Mouse (Mus musculus): ENCODE measurements around the gene Lrp5.

Lrp5 gene

DNA sequence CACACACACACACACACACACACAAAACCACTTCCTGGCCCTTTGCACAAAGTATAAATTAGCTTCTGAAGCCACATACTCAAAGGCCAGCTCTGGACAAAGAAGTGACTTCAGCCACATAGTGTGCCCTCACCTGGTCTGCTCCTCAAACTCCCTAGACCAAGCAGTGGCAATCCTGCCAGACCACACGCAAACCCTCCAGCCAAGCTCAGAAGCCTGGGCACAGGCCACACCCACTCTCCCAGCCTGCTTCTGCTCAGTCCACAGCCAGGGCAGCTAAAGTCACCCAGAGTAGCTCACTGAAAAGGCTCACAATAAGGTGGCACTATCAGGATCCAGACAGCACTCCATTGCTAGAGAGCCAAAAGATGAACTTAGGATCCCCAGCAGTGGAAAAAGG is 30.2 kb downstream of the Lrp5 start:
- no peak for DNase-seq (ENCODE audit: low read depth)

DNA sequence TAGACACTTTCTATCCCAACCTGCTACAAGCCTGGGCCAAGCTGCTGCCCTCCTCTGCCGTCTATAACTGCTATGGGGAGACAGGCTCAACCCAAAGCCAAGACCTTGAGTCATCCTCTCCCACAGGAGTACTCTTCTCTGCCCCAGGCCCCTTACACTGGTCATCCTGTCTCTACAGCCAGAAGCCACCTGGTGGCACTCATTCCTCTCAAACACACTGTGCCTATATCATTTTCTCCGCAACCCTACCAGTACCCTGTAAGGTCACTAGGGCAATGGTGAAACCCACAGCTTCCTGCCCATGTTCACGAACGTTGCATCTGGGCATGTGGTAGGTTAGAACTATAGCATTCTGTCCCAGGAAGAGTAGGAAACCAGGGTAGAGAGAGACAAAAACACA is 31.4 kb downstream of the Lrp5 start:
- DNase-seq (ENCODE audit: low read depth), result peak; percentile 40

DNA sequence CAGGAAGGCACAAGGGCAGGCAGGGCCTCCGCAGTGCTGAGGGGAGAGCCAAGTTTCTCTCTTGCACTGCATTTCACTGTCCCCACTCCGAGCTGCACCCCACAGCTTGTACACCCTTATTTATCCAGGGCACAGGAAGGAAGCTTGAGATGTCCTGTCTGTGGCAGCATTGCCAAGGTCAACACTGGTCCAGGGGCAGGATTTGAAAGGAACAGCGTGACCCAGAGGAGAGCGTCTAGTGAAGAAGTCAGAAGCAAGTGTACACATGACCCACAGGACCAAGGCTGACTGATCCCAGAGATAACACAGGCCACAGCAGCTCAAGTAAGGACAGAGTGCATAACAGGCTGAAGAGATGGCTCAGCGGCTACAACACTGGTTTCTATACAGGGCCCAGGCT is 32.3 kb downstream of the Lrp5 start:
- no peak for DNase-seq (ENCODE audit: low read depth)

DNA sequence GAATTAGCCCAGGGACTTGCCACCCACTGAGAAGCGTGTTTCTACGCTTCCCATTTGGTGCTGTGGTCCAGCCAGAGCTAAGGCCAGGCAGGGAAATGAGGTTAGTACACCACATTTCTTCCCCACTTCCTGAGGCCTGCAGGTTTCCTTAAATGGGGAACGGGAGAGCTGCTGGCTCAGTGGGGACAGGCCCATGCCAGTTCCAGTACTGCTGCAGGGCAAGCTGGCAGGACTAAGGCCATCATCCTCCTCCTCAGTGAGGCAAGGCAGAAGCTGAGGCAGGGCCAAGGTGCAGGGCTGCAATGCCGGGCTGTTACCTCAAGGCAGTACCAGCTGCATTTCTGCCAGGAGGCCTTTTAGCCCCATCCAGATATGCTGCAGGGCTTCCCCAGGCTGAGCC is 32.9 kb downstream of the Lrp5 start:
- DNase-seq (ENCODE audit: low read depth), result no peak

DNA sequence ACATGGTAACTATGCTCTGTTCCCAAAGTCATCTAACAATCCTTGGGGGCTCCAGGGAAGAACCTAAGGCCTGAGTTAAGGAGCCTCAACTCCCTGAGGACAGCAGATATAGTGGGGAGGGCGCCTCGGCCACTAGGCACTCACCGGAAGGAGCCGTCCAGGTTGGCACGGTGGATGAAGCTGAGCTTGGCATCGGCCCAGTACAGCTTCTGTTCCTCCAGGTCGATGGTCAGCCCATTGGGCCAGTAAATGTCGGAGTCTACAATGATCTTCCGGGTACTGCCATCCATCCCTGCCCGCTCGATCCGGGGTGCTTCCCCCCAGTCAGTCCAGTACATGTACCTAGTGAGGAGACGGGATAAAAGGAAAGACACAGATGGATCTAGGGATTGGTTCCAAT is 34.4 kb downstream of the Lrp5 start:
- no peak for DNase-seq (ENCODE audit: low read depth)

DNA sequence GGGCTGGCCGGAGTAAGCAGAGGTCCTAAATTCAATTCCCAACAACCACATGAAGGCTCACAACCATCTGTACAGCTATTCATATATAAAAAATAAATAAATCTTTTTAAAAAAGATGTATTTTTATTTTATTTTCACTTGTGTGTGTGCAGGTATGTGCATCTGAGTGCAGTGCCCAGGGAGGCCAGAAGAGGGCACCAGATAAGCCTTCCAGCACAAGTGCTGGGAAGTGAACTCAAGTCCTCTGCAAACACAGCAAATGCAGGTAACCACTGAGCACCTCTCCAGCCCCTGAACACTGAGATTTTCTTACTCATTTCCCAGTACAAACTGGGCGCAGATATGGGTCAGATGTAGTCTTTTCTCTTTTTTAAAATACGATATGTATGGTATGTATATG is 35.1 kb downstream of the Lrp5 start:
- DNase-seq (ENCODE audit: low read depth), result peak; percentile 48

DNA sequence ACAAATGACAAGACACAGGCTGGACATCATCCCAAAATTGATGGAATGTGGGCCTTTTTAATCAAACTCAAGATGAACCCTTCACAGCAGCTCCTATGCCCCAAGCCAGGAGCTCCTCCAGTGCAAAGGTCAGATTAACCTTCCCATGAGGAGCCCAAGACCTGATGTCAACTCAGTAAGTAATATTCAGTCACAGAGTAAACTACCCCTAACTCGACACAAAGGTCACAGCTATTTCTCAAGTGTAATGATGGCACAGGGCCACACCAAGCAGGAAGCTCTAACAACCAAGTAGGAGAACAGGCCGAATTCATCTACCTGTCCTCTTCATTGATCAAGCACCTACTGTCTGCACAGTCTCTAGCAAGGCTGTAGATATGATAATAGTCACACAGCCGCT is 35.9 kb downstream of the Lrp5 start:
- DNase-seq (ENCODE audit: low read depth), result no peak

DNA sequence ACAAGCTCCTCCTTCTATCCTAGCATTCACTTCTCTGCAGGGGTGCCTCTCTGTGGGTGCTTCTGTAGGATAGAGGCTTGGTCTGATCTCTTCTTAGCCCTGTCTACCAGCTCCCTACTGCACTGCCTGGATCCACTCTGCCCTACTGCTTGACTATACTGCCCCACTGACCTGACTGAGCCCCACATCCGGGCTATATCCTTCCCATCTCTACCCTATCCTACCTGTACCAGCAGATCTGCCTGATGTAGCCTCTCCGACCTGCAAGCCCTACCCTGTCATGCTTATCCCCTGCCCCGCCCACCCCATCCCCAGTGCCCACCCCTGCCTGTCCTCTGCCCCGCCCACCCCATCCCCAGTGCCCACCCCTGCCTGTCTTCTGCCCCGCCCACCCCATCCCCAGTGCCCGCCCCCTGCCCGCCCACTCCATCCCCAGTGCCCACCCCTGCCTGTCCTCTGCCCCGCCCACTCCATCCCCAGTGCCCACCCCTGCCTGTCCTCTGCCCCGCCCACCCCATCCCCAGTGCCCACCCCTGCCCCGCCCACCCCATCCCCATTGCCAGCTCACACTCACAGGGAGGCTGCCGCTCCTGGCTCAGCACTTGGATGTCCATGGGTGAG is 37.4 kb downstream of the Lrp5 start:
- DNase-seq (ENCODE audit: low read depth), result no peak

DNA sequence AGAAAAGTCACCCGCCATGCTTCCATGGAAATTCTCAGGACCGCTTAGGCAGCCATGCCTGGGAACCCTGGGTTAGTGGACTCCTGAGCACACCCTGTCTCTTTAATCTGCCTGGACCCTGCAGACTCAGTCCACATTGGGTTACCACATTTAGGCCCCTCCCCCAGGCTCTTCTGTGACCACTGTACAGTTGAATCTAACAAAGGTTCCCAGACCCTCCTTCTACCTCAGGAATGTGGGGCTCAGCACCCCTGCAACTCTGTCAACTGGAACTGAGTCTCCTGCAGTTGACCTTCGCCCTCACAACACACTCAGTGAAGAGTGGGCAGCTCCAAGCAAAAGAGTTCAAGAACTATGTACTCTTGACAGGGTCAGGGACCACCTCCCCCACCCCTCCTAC is 38.4 kb downstream of the Lrp5 start:
- DNase-seq (ENCODE audit: low read depth), result no peak

DNA sequence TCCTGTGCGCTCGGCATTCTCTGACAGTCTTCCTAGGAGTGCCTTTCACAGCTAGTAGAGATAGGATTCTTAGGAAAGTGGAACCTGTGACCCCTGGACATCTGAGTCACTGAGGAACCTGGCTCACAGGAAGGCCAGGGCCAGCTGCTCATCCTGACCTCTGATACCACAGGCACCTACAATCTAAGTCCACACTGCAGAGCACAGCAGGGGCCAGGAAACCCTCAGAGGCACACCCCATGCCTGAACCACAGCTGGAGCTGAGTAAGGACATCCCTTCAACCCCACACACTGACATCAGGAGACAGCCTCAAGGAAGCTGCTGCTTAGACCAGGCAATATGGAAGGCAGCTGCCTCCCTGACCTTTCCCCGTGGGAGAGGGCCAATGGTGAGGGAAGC is 40.6 kb downstream of the Lrp5 start:
- no peak for DNase-seq (ENCODE audit: low read depth)

DNA sequence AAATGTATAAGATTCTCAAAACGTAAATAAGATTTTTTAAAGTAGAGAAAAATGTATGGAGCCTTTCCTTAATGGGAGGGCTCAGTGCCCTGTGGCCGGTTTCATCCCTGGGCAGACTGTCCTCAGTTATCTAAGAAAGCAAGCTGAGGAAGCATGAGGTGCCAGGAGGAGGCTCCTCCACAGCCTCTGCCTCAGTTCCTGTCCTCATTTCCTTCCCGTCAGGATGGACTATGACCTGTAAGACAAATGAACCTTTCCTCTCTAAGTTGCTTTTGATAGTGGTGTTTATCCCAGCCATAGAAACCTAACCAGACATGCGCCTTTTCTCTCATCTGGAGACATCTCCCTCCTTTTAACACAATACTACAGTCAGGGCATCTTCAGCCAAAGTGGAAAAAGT is 41.0 kb downstream of the Lrp5 start:
- DNase-seq (ENCODE audit: low read depth), result no peak

DNA sequence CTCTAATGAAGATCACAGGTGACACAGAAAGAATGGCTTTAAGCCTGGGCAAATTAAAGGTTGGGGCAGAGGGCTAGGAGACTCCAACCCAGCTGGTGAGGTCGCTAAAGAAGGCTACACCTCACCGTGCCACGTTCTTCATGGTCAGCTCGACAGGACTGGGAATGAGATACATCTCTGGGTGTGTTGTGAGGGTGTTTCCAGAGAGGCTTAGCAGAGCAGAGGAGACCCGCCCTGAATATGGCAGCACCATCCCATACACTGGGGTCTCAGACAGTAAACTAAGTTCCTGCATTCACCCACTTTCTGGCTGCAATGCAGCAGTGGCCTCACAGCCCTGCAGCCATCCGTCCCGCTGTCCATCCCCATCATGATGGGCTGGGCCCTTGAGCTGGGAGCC is 46.8 kb downstream of the Lrp5 start:
- DNase-seq (ENCODE audit: low read depth), result no peak

DNA sequence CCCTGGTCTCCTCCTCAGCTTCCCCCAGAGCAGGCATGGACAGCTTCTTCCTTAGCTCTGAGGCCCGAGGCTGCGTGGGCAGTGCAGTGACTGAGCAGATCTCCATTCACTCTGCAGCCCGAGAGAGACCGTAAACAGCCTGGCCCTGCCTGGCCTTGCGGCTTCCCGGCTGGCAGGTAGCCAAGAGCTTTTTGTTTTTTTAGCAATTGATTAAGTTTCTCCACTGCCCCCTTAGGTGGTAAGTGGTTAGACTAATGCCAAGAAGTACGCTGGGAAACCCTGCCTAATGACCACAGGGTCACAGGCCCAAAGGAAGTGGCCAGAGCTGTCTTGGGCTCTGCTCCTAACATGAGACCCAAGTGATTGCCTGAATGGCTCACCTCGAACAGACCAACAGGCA is 47.7 kb downstream of the Lrp5 start:
- peak; percentile 93 for DNase-seq (ENCODE audit: low read depth)

DNA sequence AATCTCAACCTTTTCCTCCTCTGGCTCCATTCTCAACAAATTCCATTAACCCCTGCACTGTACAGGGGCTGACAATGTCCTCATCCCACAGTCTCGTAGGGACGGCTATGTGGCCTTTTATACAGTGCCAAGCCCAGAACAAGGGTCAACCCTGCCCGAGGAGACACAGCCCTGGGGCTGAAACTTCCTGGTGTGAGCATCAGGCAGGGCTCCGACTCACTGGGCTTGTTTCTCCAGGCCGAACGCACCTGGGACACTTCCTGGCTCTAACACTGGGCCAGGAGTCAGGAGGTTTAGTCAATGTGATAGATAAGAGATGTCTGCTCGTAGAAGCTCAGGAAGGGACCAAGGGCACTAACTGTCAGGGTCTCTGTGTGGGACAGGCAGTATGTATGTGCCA is 54.3 kb downstream of the Lrp5 start:
- no peak for DNase-seq (ENCODE audit: low read depth)

DNA sequence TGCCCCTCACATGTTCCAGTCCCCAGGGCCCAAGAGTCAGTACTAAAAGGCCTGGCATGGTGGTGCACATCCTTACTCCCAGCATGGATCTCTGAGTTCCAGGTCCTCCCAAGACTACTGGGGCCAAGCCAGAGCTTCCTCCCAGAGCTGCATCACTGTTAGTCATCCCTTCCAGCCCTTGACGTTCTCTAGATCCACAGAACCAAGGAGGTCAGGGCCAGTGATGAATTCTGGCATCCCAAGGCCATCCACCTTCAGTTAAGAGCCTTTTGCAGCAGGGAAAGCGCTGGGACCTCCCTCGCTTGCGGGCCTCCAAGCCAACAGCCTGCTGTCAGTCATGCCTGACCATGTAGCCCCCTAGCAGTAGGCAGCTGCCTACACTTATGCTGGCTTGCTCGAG is 54.9 kb downstream of the Lrp5 start:
- DNase-seq (ENCODE audit: low read depth), result peak; percentile 42

DNA sequence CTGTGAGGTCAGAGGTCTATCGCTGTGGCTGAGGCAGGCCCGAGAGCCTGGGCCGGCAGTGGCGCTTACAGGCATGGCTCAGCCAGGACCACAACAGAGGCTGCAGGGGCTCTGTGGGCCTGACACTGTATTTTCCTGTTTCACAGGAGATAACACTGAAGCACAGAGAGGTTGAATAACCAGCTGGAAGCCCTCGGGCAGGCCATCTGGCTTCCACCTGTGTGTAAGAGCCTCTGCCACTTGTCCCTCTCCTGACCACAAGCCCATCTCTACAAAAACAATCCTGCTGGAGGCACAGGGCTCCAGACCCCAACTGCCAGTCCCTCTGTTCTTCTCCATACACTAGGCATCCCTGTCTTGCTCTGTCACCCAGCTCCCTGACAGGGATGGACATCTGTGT is 55.9 kb downstream of the Lrp5 start:
- DNase-seq (ENCODE audit: low read depth), result no peak

DNA sequence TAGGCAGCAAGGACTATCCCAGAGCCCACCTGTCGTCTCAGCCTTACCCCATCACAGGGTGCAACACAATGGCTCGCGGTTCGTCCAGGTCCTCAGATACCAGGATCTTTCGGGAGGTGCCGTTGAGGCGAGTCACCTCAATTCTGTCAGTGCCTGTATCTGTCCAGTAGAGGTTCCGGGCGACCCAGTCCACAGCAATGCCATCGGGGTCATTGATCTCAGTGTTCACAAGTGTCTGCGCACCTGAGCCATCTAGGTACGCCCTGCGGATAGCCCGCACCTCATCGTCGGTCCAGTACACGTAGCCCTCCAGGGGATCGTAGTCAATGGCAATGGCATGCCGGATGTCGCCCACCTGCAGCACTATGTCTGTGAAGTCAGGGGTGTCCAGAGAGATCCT is 56.3 kb downstream of the Lrp5 start:
- no peak for DNase-seq (ENCODE audit: low read depth)

DNA sequence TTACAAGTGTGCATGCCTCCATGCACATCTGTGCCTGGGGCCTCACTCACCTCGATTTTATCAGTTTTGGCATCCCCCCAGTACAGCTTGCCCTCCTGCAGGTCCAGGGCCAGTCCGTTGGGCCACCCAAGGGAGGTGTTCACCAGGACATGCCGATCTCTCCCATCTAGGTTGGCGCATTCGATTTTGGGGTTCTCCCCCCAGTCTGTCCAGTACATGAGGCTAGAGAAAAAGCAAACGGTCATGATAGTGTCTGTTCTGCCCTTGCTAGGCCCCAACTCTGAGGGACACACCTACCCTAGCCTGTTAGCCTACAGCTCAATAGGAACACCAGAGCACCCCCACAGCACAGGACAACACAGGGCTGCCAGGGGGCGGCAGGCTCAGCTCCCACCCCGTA is 58.1 kb downstream of the Lrp5 start:
- DNase-seq (ENCODE audit: low read depth), result no peak

DNA sequence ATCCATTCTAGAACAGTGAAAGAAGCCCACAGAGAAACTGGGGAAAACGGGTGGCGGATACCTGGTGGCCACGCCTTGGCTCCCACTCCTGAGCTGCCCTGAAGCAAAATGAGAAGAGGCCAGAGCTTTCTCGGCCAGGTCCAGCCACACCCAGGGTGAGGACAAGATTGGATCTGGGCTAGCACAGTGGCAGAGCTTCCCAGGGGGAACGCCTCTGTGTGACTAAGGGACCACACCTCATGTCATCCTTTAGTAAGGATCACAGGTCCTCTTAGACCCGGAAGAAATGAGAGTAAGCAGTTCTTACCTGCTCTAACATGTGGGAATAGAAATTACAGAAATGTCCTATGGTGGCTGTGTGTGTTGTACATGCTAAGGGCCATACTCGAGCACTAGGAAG is 61.3 kb downstream of the Lrp5 start:
- no peak for DNase-seq (ENCODE audit: low read depth)

DNA sequence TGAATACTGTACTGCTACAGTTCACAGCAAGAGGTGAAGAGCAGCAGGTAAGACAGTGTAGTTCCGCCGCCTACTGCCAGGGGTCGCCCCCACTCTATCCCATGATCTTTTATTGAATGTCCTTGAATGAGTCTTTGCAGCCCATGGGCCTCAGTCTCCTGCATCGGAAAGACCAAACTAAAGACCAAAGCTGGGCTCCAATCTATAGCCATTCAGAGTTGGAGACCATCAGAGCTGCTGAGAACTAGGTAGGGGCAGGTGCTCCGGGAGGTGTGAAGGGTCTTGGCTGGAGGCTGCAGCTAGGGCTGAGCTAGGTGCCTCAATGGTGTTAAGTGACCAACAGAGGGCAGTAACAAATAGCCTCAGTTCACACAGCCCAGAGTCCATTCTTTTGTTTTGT is 62.5 kb downstream of the Lrp5 start:
- peak; percentile 68 for DNase-seq (ENCODE audit: low read depth)

DNA sequence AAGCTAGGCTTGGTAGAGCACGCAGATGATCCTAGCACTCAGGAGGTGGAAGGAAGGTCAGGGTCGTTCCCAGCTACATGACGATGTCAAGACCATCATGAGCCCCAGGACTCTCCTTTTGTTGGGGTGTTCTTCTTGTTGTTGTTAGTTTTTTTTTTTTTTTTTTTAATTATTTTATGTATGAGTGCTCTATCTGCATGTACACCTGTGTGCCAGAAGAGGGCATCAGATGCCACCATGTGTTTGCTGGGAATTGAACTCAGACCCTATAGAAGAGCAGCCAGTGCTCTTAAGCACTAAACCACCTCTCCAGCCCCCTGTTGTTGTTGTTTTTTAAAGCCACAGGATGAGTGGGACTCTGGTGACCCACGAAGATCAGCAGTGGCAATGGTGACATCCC is 63.1 kb downstream of the Lrp5 start:
- DNase-seq (ENCODE audit: low read depth), result peak; percentile 45

DNA sequence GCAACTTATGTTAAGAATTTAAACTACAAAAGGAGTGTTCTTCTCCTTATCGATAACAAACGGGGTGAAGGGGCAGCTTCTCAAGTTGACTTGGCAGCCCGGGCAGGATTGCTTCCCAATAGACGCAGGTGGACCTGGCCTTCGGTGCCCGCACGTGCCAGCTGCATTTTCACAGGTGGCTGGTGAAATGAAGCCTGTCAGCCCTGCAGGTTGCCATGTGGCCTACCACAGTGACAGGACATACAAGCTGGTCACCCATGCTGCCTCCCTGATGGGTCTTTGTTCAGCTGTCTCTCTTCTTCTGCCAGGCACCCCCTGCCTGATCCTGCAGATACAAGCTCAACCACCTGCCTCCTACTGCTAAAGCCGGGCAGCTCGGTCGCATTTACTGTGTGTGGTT is 65.5 kb downstream of the Lrp5 start:
- no peak for DNase-seq (ENCODE audit: low read depth)

DNA sequence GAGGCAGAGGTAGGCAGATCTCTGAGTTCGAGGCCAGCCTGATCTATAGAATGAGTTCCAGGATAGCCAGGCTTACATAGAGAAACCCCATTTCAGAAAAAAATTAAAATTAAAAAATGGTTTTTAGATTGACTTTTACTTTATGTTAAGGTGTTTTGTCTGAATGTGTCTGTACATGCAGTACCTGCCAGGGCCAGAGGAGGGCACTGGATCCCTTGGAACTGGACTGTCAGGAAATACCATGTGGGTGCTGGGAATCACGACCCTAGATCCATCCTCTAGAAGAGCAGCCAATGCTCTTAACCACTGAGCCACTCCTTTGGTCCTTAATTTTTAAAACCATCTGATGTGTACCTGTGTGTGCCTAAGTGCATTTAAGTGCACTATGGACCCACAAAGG is 67.0 kb downstream of the Lrp5 start:
- DNase-seq (ENCODE audit: low read depth), result peak; percentile 45

DNA sequence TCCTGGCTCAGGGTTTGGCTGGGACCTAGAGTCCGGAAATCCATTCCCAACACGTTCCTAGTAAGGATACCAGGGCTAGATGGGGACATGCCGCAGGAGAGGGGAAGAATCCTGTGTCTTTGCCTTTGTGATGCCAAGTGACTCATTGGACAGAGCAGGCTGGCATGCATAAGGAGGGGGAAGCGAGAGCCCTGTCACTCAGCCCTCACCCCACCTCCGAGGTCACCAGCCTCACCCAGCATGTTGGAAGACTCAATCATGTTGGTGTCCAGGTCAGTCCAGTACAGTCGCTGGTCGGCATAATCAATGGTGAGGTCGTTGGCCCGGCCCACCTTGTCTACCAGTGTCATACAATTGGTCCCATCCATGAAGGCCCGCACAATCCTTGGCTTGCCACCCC is 72.4 kb downstream of the Lrp5 start:
- DNase-seq (ENCODE audit: low read depth), result no peak
